Mouse (Mus musculus) forebrain, embryonic 14.5 days (tissue): ENCODE data around the gene Cspg4. TPM values are rescaled to one million over a fixed set of nuclear protein-coding genes. Genes with fewer than 3 reads are reported as not detected.

Experiments used
- ATAC-seq: fragments of 200-750 bp; cut with Nextera tagmentation; 2 replicates; pipeline ENCODE4 v1.8.0; 2017; ENCODE audit warnings: mild to moderate bottlenecking, moderate library complexity
- DNase-seq: peaks from one replicate; pipeline ENCODE4 v3.0.0-alpha.2; 2015; ENCODE audit warnings: low spot score
- H3K27ac ChIP-seq: fragments of 300-500 bp; sonication (generic); 2 replicates; pipeline ENCODE4 v1.5.1; 2014; ENCODE audit warnings: low read depth, mild to moderate bottlenecking, control low read depth, low read length, moderate library complexity
- H3K27me3 ChIP-seq: fragments of 300-500 bp; sonication (generic); replicated peaks from 2 replicates; pipeline ENCODE4 v1.6.1; 2014; ENCODE audit warnings: low read length, control low read depth, mixed read lengths; ENCODE audit not compliant: control insufficient read depth, insufficient read depth
- H3K36me3 ChIP-seq: fragments of 300-500 bp; sonication (generic); 2 replicates; pipeline ENCODE4 v1.6.1; 2014; ENCODE audit warnings: low read length, control low read depth; ENCODE audit not compliant: control insufficient read depth, insufficient read depth
- H3K4me1 ChIP-seq: fragments of 300-500 bp; sonication (generic); 2 replicates; pipeline ENCODE4 v1.6.1; 2014; ENCODE audit warnings: antibody characterized with exemption, low read length, control low read depth; ENCODE audit not compliant: control insufficient read depth, insufficient read depth
- H3K4me2 ChIP-seq: fragments of 300-500 bp; sonication (generic); 2 replicates; pipeline ENCODE4 v1.6.1; 2014; ENCODE audit warnings: mild to moderate bottlenecking, control low read depth, low read length
- H3K4me3 ChIP-seq: fragments of 300-500 bp; sonication (generic); 2 replicates; pipeline ENCODE4 v1.5.1; 2014; ENCODE audit warnings: low read depth, low read length, control low read depth
- H3K9ac ChIP-seq: fragments of 300-500 bp; sonication (generic); 2 replicates; pipeline ENCODE4 v1.6.1; 2014; ENCODE audit warnings: mild to moderate bottlenecking, low read length, control low read depth, moderate library complexity
- H3K9me3 ChIP-seq: fragments of 300-500 bp; sonication (generic); replicated peaks from 2 replicates; pipeline ENCODE4 v1.6.1; 2016; ENCODE audit warnings: low read length, control low read depth, mixed read lengths; ENCODE audit not compliant: control insufficient read depth
- WGBS: fragments of 180-500 bp; shearing (Covaris S2); extraction: QIAGEN DNeasy Blood & Tissue Kit; methylation state at CpG from one replicate; pipeline ENCODE4 v1.1.7; 2014; 5-methylcytosine and 5-hydroxymethylcytosine counted together
- polyA plus RNA-seq: library from polyadenylated mRNA; unstranded; fragments of >200 nt; fragmentation: Nextera tagmentation; extraction: Ambion mirVana; gene quantifications from 2 replicates; pipeline ENCODE4 v1.2.1, GENCODE M21; 2014

Cspg4 gene
- polyA plus RNA-seq, 1 experiment from 2014 or later: 3.0 TPM

- Histone ChIP-seq H3K27ac (no peak overlapping the region), H3K36me3 (no peaks in the 10 kb centered on the region), H3K4me2 (no peak overlapping the region), H3K9me3 (no peaks in the 10 kb centered on the region), H3K4me3 (no peak overlapping the region), H3K9ac (no peak overlapping the region), H3K4me1 (peaks cover 12% of the 10 kb centered on the region), H3K27me3 (no peaks in the 10 kb centered on the region)
- no peak for ATAC-seq
- WGBS: 79% methylated on average over 13 of the region's 13 CpGs
- peak; percentile 41 for DNase-seq
Observed at GRCm38 (mm10) chr9:56869552-56869951, 4.7 kb downstream of the Cspg4 start.

GRCm38 (mm10) chr9:56870778-56871177, 5.9 kb downstream of the Cspg4 start:
- peaks cover 12% of the 10 kb centered on the region for H3K4me1 ChIP-seq
- no peaks in the 10 kb centered on the region for H3K36me3 ChIP-seq
- no peaks in the 10 kb centered on the region for H3K9me3 ChIP-seq
- WGBS: 82% methylated on average over 10 of the region's 10 CpGs
- DNase-seq (no peak), ATAC-seq (no peak)
- H3K27ac ChIP-seq: no peak overlapping the region
- no peak overlapping the region for H3K4me3 ChIP-seq
- no peaks in the 10 kb centered on the region for H3K27me3 ChIP-seq
- H3K9ac ChIP-seq: no peak overlapping the region
- H3K4me2 ChIP-seq: no peak overlapping the region

DNA sequence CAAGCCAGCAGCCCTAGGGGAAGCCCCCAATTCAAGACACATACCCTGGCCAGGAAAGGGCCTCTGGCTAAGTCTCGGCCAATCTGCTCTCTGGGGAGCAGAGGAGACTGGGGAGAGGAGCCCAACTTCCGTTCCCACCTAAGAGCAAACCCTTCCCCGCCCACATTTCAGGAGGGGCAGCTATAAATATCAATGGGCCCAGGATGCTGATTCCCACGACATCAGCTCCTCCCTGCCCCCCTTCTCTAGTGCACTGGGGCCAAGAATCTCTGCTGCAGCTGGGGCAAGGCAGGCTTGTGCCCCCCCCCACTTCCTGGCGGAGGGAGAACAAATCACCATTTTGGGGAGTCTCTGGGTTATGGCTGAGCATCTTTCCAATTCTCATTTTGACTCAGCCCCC, 6.4 kb downstream of the Cspg4 start:
- no peaks in the 10 kb centered on the region for H3K27me3 ChIP-seq
- H3K4me2 ChIP-seq: no peak overlapping the region
- H3K36me3 ChIP-seq: no peaks in the 10 kb centered on the region
- no peak overlapping the region for H3K9ac ChIP-seq
- H3K4me3 ChIP-seq: no peak overlapping the region
- no peak for ATAC-seq
- no peak for DNase-seq
- H3K27ac ChIP-seq: no peak overlapping the region
- WGBS: 58% methylated on average over 5 of the region's 5 CpGs
- peaks cover 12% of the 10 kb centered on the region for H3K4me1 ChIP-seq
- H3K9me3 ChIP-seq: no peaks in the 10 kb centered on the region

DNA sequence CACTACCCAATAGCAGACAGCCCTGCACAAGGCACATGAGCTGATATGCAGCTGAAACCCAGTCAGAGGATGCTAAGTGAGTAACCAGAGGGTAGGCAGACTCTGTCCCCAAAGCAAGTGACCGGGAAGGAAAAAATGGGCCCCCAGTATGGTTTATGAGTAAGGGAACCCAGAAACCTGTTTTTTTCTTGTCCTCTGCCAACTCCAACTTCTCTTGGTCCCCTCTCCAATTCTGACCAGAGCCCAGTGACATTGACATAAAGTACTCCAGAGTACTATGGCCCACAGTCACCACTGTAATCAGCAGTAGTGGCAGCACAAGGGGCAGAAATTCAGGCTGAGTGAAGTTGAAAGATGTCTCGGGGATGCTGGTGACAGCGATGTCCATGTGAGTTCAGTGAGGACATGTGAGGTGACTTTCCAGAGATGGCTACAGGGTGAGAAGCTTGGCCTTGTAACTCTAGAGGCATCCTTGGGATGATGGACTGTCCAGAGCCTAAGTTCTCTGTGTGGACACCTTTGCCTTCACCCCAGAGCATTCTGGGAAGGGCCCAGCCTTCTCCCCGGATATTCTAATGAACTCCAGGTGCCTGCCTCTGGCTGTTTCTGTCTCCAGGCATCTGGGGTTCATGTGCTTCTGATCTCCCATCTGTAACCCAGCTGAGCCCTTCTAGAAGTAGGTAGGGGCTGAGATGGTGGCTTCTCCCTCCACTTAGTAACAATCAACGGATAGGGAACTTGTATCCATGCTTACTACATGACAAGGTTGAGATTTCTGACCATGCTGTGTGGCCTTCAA, 7.5 kb downstream of the Cspg4 start:
- H3K27ac ChIP-seq: no peak overlapping the region
- peaks cover 12% of the 10 kb centered on the region for H3K4me1 ChIP-seq
- H3K9ac ChIP-seq: no peak overlapping the region
- H3K36me3 ChIP-seq: no peaks in the 10 kb centered on the region
- no peak for ATAC-seq
- no peaks in the 10 kb centered on the region for H3K9me3 ChIP-seq
- H3K4me2 ChIP-seq: no peak overlapping the region
- DNase-seq: no peak
- H3K4me3 ChIP-seq: no peak overlapping the region
- H3K27me3 ChIP-seq: no peaks in the 10 kb centered on the region
- WGBS: 83% methylated on average over 5 of the region's 5 CpGs

- Histone ChIP-seq H3K36me3 (no peaks in the 10 kb centered on the region), H3K27ac (no peak overlapping the region), H3K9ac (no peak overlapping the region), H3K4me3 (no peak overlapping the region), H3K27me3 (no peaks in the 10 kb centered on the region), H3K4me2 (no peak overlapping the region), H3K9me3 (no peaks in the 10 kb centered on the region), H3K4me1 (peaks cover 7% of the 10 kb centered on the region)
- ATAC-seq (no peak), DNase-seq (no peak)
- WGBS: 94% methylated on average over 1 of the region's 1 CpGs
Observed at GRCm38 (mm10) chr9:56873097-56873496, 8.3 kb downstream of the Cspg4 start.

GRCm38 (mm10) chr9:56876784-56877183, 12.0 kb downstream of the Cspg4 start:
- DNase-seq (peak; percentile 30), ATAC-seq (no peak)
- Histone ChIP-seq H3K9me3 (no peaks in the 10 kb centered on the region), H3K9ac (no peak overlapping the region), H3K27me3 (no peaks in the 10 kb centered on the region), H3K36me3 (no peaks in the 10 kb centered on the region), H3K4me1 (no peaks in the 10 kb centered on the region), H3K27ac (no peak overlapping the region), H3K4me3 (no peak overlapping the region), H3K4me2 (no peak overlapping the region)
- WGBS: 52% methylated on average over 9 of the region's 9 CpGs

DNA sequence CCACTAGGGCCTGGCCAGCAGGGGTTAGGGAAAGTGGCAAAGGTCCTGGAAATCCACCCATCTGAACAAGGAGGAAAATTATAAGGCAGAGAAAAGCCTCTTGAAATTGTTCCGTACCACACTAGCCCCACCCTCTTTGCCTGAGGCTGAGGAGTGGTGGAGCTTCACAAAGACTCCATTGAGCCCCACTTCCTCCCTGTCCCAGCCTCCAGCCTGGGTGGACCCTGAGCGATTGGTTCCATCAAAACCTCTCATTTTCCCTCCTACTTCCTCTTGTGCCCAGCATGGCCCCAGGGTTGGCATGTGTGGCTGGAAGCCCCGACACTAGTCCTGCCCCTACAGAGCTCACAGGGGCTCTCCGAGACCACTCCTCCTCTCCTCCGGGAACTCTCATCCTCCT, 12.5 kb downstream of the Cspg4 start:
- no peak overlapping the region for H3K4me3 ChIP-seq
- no peak overlapping the region for H3K4me2 ChIP-seq
- no peak for DNase-seq
- no peaks in the 10 kb centered on the region for H3K36me3 ChIP-seq
- H3K9me3 ChIP-seq: no peaks in the 10 kb centered on the region
- H3K27me3 ChIP-seq: no peaks in the 10 kb centered on the region
- no peak for ATAC-seq
- 80% methylated on average over 5 of the region's 5 CpGs for WGBS
- no peaks in the 10 kb centered on the region for H3K4me1 ChIP-seq
- H3K27ac ChIP-seq: no peak overlapping the region
- no peak overlapping the region for H3K9ac ChIP-seq

DNA sequence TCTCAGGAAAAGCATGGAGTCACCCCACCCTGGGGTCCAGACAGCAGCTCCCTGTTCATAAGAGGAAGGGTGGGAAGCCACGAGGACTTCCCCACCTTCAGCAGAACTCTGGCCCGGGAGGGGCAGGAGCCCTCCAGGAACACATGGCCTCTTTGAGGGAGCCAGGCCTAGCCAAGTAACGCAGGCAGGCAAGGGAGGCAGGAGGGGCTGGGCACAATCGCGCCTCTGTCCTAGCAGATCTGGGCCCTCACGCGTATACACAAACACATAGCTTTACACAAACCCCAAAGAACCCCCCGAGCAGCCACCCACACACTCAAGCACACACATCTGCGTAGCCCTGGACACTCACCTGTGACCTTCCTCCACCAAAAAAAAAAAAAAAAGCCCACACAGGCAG, 16.0 kb downstream of the Cspg4 start:
- ATAC-seq: no peak
- no peak overlapping the region for H3K4me2 ChIP-seq
- H3K4me3 ChIP-seq: no peak overlapping the region
- no peaks in the 10 kb centered on the region for H3K4me1 ChIP-seq
- no peaks in the 10 kb centered on the region for H3K36me3 ChIP-seq
- no peak overlapping the region for H3K27ac ChIP-seq
- H3K9me3 ChIP-seq: no peaks in the 10 kb centered on the region
- no peak overlapping the region for H3K9ac ChIP-seq
- no peaks in the 10 kb centered on the region for H3K27me3 ChIP-seq
- WGBS: 62% methylated on average over 9 of the region's 9 CpGs
- DNase-seq: no peak

GRCm38 (mm10) chr9:56881539-56882082, 16.8 kb downstream of the Cspg4 start:
- Histone ChIP-seq H3K9ac (no peak overlapping the region), H3K4me1 (no peaks in the 10 kb centered on the region), H3K4me2 (no peak overlapping the region), H3K36me3 (no peaks in the 10 kb centered on the region), H3K27ac (no peak overlapping the region), H3K9me3 (no peaks in the 10 kb centered on the region), H3K27me3 (no peaks in the 10 kb centered on the region), H3K4me3 (no peak overlapping the region)
- no peak for ATAC-seq
- DNase-seq: no peak
- WGBS: 90% methylated on average over 3 of the region's 3 CpGs
